Mouse (Mus musculus) spleen, postnatal 14 days (tissue): Measurements from ENCODE around the gene Ypel4.
"Not testable (repeated sequence)": the region's sequence is repeated elsewhere in the genome, so short reads cannot be mapped to it uniquely, and the experiment has no call there.

Experiments
- DNase-seq, 2 experiments: peaks; one replicate each; pipeline ENCODE4 v3.0.0; 2021 to 2022; ENCODE audit warnings: low spot score in 2 of 2

Gene Ypel4

GRCm38 (mm10) chr2:84727172-84727858, 6.5 kb upstream of the Ypel4 start, which contains the start of gene Clp1:
Gene Clp1, minus strand, starts transcription at chr2:84727350.
- peak; percentile 92 to 95 for DNase-seq

- not testable (repeated sequence) for DNase-seq
Observed at GRCm38 (mm10) chr2:84728191-84728590, 5.7 kb upstream of the Ypel4 start.

- DNase-seq: no peak
Observed at GRCm38 (mm10) chr2:84731206-84731605, 2.7 kb upstream of the Ypel4 start.

- DNase-seq: no peak
Observed at GRCm38 (mm10) chr2:84732394-84732793, 1.5 kb upstream of the Ypel4 start.

GRCm38 (mm10) chr2:84734351-84734864, 550 bp downstream of the Ypel4 start:
- DNase-seq: peak in 1 of 2 experiments; percentile 12

GRCm38 (mm10) chr2:84734919-84735318, 1.1 kb downstream of the Ypel4 start:
- no peak for DNase-seq

GRCm38 (mm10) chr2:84735346-84735920, 1.6 kb downstream of the Ypel4 start:
- DNase-seq: peak; percentile 53 to 59

GRCm38 (mm10) chr2:84736312-84737161, 2.7 kb downstream of the Ypel4 start:
- DNase-seq: peak in 1 of 2 experiments; percentile 12

GRCm38 (mm10) chr2:84737451-84737925, 3.6 kb downstream of the Ypel4 start:
- DNase-seq: no peak

GRCm38 (mm10) chr2:84738271-84738911, 4.5 kb downstream of the Ypel4 start:
- peak in 1 of 2 experiments; percentile 9 for DNase-seq

GRCm38 (mm10) chr2:84740608-84741333, 6.9 kb downstream of the Ypel4 start:
- no peak for DNase-seq

GRCm38 (mm10) chr2:84741841-84742450, 8.1 kb downstream of the Ypel4 start:
- no peak for DNase-seq

- peak in 1 of 2 experiments; percentile 10 for DNase-seq
Observed at GRCm38 (mm10) chr2:84742451-84743283, 8.8 kb downstream of the Ypel4 start.

GRCm38 (mm10) chr2:84743561-84743960, 9.7 kb downstream of the Ypel4 start, which contains the start of gene Gm19426:
Gene Gm19426, minus strand, starts transcription at chr2:84743655.
- no peak for DNase-seq

GRCm38 (mm10) chr2:84744126-84744525, 10.3 kb downstream of the Ypel4 start:
- no peak for DNase-seq

GRCm38 (mm10) chr2:84750115-84750514, 16.3 kb downstream of the Ypel4 start:
- DNase-seq: no peak

GRCm38 (mm10) chr2:84756245-84756644, 22.4 kb downstream of the Ypel4 start:
- no peak for DNase-seq

- no peak for DNase-seq
Observed at GRCm38 (mm10) chr2:84757026-84757682, 23.3 kb downstream of the Ypel4 start.
